Mouse (Mus musculus): ENCODE data around the gene Prex1. TPM values are rescaled to one million over a fixed set of nuclear protein-coding genes. Genes with fewer than 3 reads are reported as not detected.
A peak's percentile ranks its signal among the peaks of the same experiment; 100 is the strongest.

The Prex1 gene
- total and polyA plus RNA-seq, 3 experiments = 5.5 to 19.5 (median 18.5) TPM

- in situ Hi-C loops (cut with MboI; ENCODE audit: low pct_ligation_motif_present, low pct_unique_long_range_greater_than_20kb, low sequenced_read_pairs) (no loop called here), dilution Hi-C loops (cut with MboI; ENCODE audit: extremely low pct_ligation_motif_present, extremely low pct_unique_long_range_greater_than_20kb, low sequenced_read_pairs) (no loop called here)
- no peaks in the 10 kb centered on the region for H3K79me2 ChIP-seq (replicated peaks; ENCODE audit: control insufficient read depth, extremely low read depth, insufficient read depth, poor library complexity, severe bottlenecking)
- H3K36me3 ChIP-seq (replicated peaks in 1 of 2; ENCODE audit: control insufficient read depth in 1 of 2, insufficient read depth in 1 of 2, low read length in 1 of 2) = peaks cover 0 to 29% of the 10 kb centered on the region in 2 experiments
- peaks cover 33 to 72% of the 10 kb centered on the region in 2 experiments for H3K4me1 ChIP-seq (ENCODE audit: control insufficient read depth in 1 of 2, insufficient read depth in 2 of 2)
- no peak for TF ChIP-seq NRF1 (IDR thresholded peaks at IDR 0.05; ENCODE audit: low read depth, low read length)
- TF ChIP-seq CTCF (conservative IDR thresholded peaks at IDR 0.05 in 1 of 2, IDR thresholded peaks at IDR 0.05 in 1 of 2; ENCODE audit: low read depth in 2 of 2, low read length in 2 of 2) = no peak
- 0 out of 2 replicates have a peak, but pooled peaks have one; percentile 14 for TF ChIP-seq ETS1 (conservative IDR thresholded peaks at IDR 0.05; ENCODE audit: low read depth, low read length)
- TF ChIP-seq POLR2A (IDR thresholded peaks at IDR 0.05; ENCODE audit: low read depth, low read length) = no peak
- no peak for TF ChIP-seq JUN (IDR thresholded peaks at IDR 0.05; ENCODE audit: insufficient read depth, low read depth, low read length)
- no peak for TF ChIP-seq RAD21 (IDR thresholded peaks at IDR 0.05; ENCODE audit: low read depth, low read length)
- no peak for TF ChIP-seq SMC3 (IDR thresholded peaks at IDR 0.05; ENCODE audit: low read depth, low read length)
- peak; percentile 45; the same call in 1 of the 2 replicates for TF ChIP-seq BHLHE40 (IDR thresholded peaks at IDR 0.05; ENCODE audit: low read depth, low read length)
- H3K27me3 ChIP-seq (replicated peaks) = no peaks in the 10 kb centered on the region
- peak overlapping the region; percentile 4; the same call in 1 of the 2 replicates for H3K4me2 ChIP-seq (ENCODE audit: insufficient read depth, low read depth, poor library complexity, severe bottlenecking)
- no peak for DNase-seq (ENCODE audit: extremely low read depth)
- no peaks in the 10 kb centered on the region for H3K9me3 ChIP-seq (replicated peaks; ENCODE audit: low read length)
- no peak overlapping the region for H3K9ac ChIP-seq (ENCODE audit: insufficient read depth, low read depth)
- H3K27ac ChIP-seq (ENCODE audit: insufficient read depth, low read depth) = no peak overlapping the region
- H3K4me3 ChIP-seq (replicated peaks in 1 of 3; ENCODE audit: low read depth in 2 of 3, low read length in 2 of 3, poor library complexity in 1 of 3) = no peak overlapping the region
Measured at GRCm38 (mm10) chr2:166665244-166665922, 48.2 kb downstream of the Prex1 start.

GRCm38 (mm10) chr2:166664506-166664905 lies 49.1 kb downstream of the Prex1 start:
- H3K79me2 ChIP-seq (replicated peaks; ENCODE audit: control insufficient read depth, extremely low read depth, insufficient read depth, poor library complexity, severe bottlenecking) = no peaks in the 10 kb centered on the region
- peaks cover 33 to 80% of the 10 kb centered on the region in 2 experiments for H3K4me1 ChIP-seq (ENCODE audit: control insufficient read depth in 1 of 2, insufficient read depth in 2 of 2)
- H3K27ac ChIP-seq (ENCODE audit: insufficient read depth, low read depth) = no peak overlapping the region
- DNase-seq (ENCODE audit: extremely low read depth) = no peak
- peaks cover 0 to 32% of the 10 kb centered on the region in 2 experiments for H3K36me3 ChIP-seq (replicated peaks in 1 of 2; ENCODE audit: control insufficient read depth in 1 of 2, insufficient read depth in 1 of 2, low read length in 1 of 2)
- H3K4me3 ChIP-seq (replicated peaks in 1 of 3; ENCODE audit: low read depth in 2 of 3, low read length in 2 of 3, poor library complexity in 1 of 3) = no peak overlapping the region
- no peak overlapping the region for H3K9ac ChIP-seq (ENCODE audit: insufficient read depth, low read depth)
- no peak overlapping the region for H3K4me2 ChIP-seq (ENCODE audit: insufficient read depth, low read depth, poor library complexity, severe bottlenecking)
- H3K9me3 ChIP-seq (replicated peaks; ENCODE audit: low read length) = no peaks in the 10 kb centered on the region
- H3K27me3 ChIP-seq (replicated peaks) = no peaks in the 10 kb centered on the region
- in situ Hi-C loops (cut with MboI; ENCODE audit: low pct_ligation_motif_present, low pct_unique_long_range_greater_than_20kb, low sequenced_read_pairs) (no loop called here), dilution Hi-C loops (cut with MboI; ENCODE audit: extremely low pct_ligation_motif_present, extremely low pct_unique_long_range_greater_than_20kb, low sequenced_read_pairs) (no loop called here)
- TF ChIP-seq MEF2A (IDR thresholded peaks at IDR 0.05; ENCODE audit: borderline replicate concordance, low read depth, low read length) = no peak
- TF ChIP-seq MXI1 (IDR thresholded peaks at IDR 0.05; ENCODE audit: low read depth, low read length) = no peak
- no peak for TF ChIP-seq MYC (IDR thresholded peaks at IDR 0.05; ENCODE audit: low read depth, low read length)

- no peak for TF ChIP-seq ZNF384 (IDR thresholded peaks at IDR 0.05; ENCODE audit: low read depth, low read length)
- no peak for TF ChIP-seq MAX (IDR thresholded peaks at IDR 0.05; ENCODE audit: low read length)
- TF ChIP-seq CHD2 (IDR thresholded peaks at IDR 0.05; ENCODE audit: low read length) = no peak
- no peak for TF ChIP-seq JUND (conservative IDR thresholded peaks at IDR 0.05; ENCODE audit: low read depth, low read length)
- Histone ChIP-seq H3K27me3 (replicated peaks) (no peaks in the 10 kb centered on the region), H3K27ac (ENCODE audit: insufficient read depth, low read depth) (no peak overlapping the region), H3K4me1 (ENCODE audit: control insufficient read depth in 1 of 2, insufficient read depth in 2 of 2) (peaks cover 33 to 79% of the 10 kb centered on the region in 2 experiments), H3K4me3 (replicated peaks in 1 of 3; ENCODE audit: low read depth in 2 of 3, low read length in 2 of 3, poor library complexity in 1 of 3) (no peak overlapping the region), H3K9me3 (replicated peaks; ENCODE audit: low read length) (no peaks in the 10 kb centered on the region), H3K36me3 (replicated peaks in 1 of 2; ENCODE audit: control insufficient read depth in 1 of 2, insufficient read depth in 1 of 2, low read length in 1 of 2) (peaks cover 0 to 35% of the 10 kb centered on the region in 2 experiments), H3K4me2 (ENCODE audit: insufficient read depth, low read depth, poor library complexity, severe bottlenecking) (no peak overlapping the region), H3K9ac (ENCODE audit: insufficient read depth, low read depth) (no peak overlapping the region), H3K79me2 (replicated peaks; ENCODE audit: control insufficient read depth, extremely low read depth, insufficient read depth, poor library complexity, severe bottlenecking) (no peaks in the 10 kb centered on the region)
- DNase-seq (ENCODE audit: extremely low read depth) = no peak
- in situ Hi-C loops (cut with MboI; ENCODE audit: low pct_ligation_motif_present, low pct_unique_long_range_greater_than_20kb, low sequenced_read_pairs) (no loop called here), dilution Hi-C loops (cut with MboI; ENCODE audit: extremely low pct_ligation_motif_present, extremely low pct_unique_long_range_greater_than_20kb, low sequenced_read_pairs) (no loop called here)
Measured at GRCm38 (mm10) chr2:166663250-166663961, 50.2 kb downstream of the Prex1 start.
